Mouse (Mus musculus) liver, embryonic 13.5 days (tissue): Measurements from ENCODE around the gene Cend1. TPM values are rescaled to one million over a fixed set of nuclear protein-coding genes. Genes with fewer than 3 reads are reported as not detected.
A peak's percentile ranks its signal among the peaks of the same experiment; 100 is the strongest.

Experiments used
- ATAC-seq: fragments of 200-750 bp; cut with Nextera tagmentation; 2 replicates; pipeline ENCODE4 v1.8.0; 2017; ENCODE audit warnings: low read depth, mild to moderate bottlenecking, moderate number of reproducible peaks, moderate library complexity
- DNase-seq: peaks from one replicate; pipeline ENCODE4 v3.0.0; 2022
- H3K27ac ChIP-seq: fragments of 300-500 bp; sonication (generic); 2 replicates; pipeline ENCODE4 v1.5.1; 2015; ENCODE audit warnings: moderate library complexity, mild to moderate bottlenecking, inconsistent platforms
- H3K27me3 ChIP-seq: fragments of 300-500 bp; sonication (generic); 2 replicates; pipeline ENCODE4 v1.6.1; 2015; ENCODE audit warnings: mild to moderate bottlenecking, inconsistent platforms
- H3K36me3 ChIP-seq: fragments of 300-500 bp; sonication (generic); 2 replicates; pipeline ENCODE4 v1.6.1; 2015; ENCODE audit warnings: mild to moderate bottlenecking, inconsistent platforms
- H3K4me1 ChIP-seq: fragments of 300-500 bp; sonication (generic); replicated peaks from 2 replicates; pipeline ENCODE4 v1.6.1; 2015; ENCODE audit warnings: inconsistent platforms
- H3K4me2 ChIP-seq: fragments of 300-500 bp; sonication (generic); 2 replicates; pipeline ENCODE4 v1.6.1; 2015; ENCODE audit warnings: inconsistent platforms, mild to moderate bottlenecking, moderate library complexity
- H3K4me3 ChIP-seq: fragments of 300-500 bp; sonication (generic); replicated peaks from 2 replicates; pipeline ENCODE4 v1.5.1; 2015; ENCODE audit warnings: mild to moderate bottlenecking, inconsistent platforms
- H3K9ac ChIP-seq: fragments of 300-500 bp; sonication (generic); 2 replicates; pipeline ENCODE4 v1.6.1; 2015; ENCODE audit warnings: mild to moderate bottlenecking, inconsistent platforms
- H3K9me3 ChIP-seq: fragments of 300-500 bp; sonication (generic); replicated peaks from 2 replicates; pipeline ENCODE4 v1.6.1; 2016; ENCODE audit warnings: inconsistent platforms
- WGBS: fragments of 180-500 bp; shearing (Covaris S2); methylation state at CpG from one replicate; pipeline ENCODE4 v1.1.7; 2015; ENCODE audit not compliant: insufficient replicate concordance; 5-methylcytosine and 5-hydroxymethylcytosine counted together
- polyA plus RNA-seq: library from polyadenylated mRNA; unstranded; fragments of >200 nt; fragmentation: Nextera tagmentation; extraction: Ambion mirVana; gene quantifications from 2 replicates; pipeline ENCODE4 v1.2.1, GENCODE M21; 2015

Cend1 gene
- polyA plus RNA-seq, 1 experiment from 2014 or later = 0.14 TPM

- no peaks in the 10 kb centered on the region for H3K9me3 ChIP-seq
- H3K27me3 ChIP-seq = peaks cover 72% of the 10 kb centered on the region
- ATAC-seq (no peak), DNase-seq (no peak)
- H3K27ac ChIP-seq = no peak overlapping the region
- peaks cover 6% of the 10 kb centered on the region for H3K36me3 ChIP-seq
- peak overlapping the region; percentile 46 for H3K4me2 ChIP-seq
- H3K4me1 ChIP-seq = peaks cover 69% of the 10 kb centered on the region
- H3K4me3 ChIP-seq = peak overlapping the region; percentile 14
- WGBS = 13% methylated on average over 38 of the region's 38 CpGs
- H3K9ac ChIP-seq = peak overlapping the region; percentile 26; the same call in 1 of the 2 replicates
Observed at GRCm38 (mm10) chr7:141464603-141465201, 35.4 kb upstream of the Cend1 start.

- ATAC-seq (no peak), DNase-seq (no peak)
- 24% methylated on average over 12 of the region's 12 CpGs for WGBS
- H3K4me2 ChIP-seq = peak overlapping the region; percentile 46; the same call in 1 of the 2 replicates
- H3K36me3 ChIP-seq = no peaks in the 10 kb centered on the region
- H3K27ac ChIP-seq = no peak overlapping the region
- H3K27me3 ChIP-seq = peaks cover 78% of the 10 kb centered on the region
- peak overlapping the region; percentile 14; the same call in 1 of the 2 replicates for H3K4me3 ChIP-seq
- H3K9me3 ChIP-seq = no peaks in the 10 kb centered on the region
- peaks cover 62% of the 10 kb centered on the region for H3K4me1 ChIP-seq
- no peak overlapping the region for H3K9ac ChIP-seq
Observed at GRCm38 (mm10) chr7:141463824-141464602, 34.7 kb upstream of the Cend1 start.

DNA sequence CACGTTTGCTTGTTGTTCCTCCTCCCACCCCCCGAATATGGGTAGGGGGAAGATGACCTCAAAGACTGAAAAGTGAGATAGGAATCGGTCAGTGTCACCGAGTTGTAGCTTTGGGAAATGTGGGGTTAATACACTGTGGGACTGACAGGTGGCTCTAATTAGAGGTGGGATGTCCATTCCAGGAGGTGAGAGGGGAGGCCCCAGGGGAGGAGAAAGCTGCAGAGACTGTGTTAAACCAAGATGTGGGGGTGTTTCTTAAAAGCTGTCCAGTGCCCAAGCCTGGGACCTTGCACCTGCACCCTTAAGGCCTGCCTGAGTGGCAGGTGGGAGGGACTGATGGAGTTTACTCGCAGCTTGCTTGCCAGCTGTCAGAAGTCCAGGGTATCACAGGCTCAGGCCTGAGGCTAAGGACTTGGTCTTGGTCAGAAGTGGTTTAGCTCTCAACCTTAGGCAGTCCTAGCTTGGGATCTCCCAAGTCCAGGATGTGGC lies 33.1 kb upstream of the Cend1 start:
- H3K36me3 ChIP-seq = no peaks in the 10 kb centered on the region
- 17% methylated on average over 5 of the region's 5 CpGs for WGBS
- peak overlapping the region; percentile 54 for H3K4me3 ChIP-seq
- H3K27me3 ChIP-seq = peaks cover 83% of the 10 kb centered on the region
- H3K27ac ChIP-seq = no peak overlapping the region
- DNase-seq (no peak), ATAC-seq (no peak)
- peaks cover 55% of the 10 kb centered on the region for H3K4me1 ChIP-seq
- H3K9ac ChIP-seq = peak overlapping the region; percentile 64
- no peaks in the 10 kb centered on the region for H3K9me3 ChIP-seq
- peak overlapping the region; percentile 71; the same call in 1 of the 2 replicates for H3K4me2 ChIP-seq

- H3K4me2 ChIP-seq = peak overlapping the region; percentile 71
- ATAC-seq = no peak
- 2% methylated on average over 59 of the region's 59 CpGs for WGBS
- H3K27me3 ChIP-seq = peaks cover 82% of the 10 kb centered on the region
- no peak overlapping the region for H3K27ac ChIP-seq
- H3K9ac ChIP-seq = peak overlapping the region; percentile 64
- H3K4me1 ChIP-seq = peaks cover 50% of the 10 kb centered on the region
- peak overlapping the region; percentile 54 for H3K4me3 ChIP-seq
- H3K36me3 ChIP-seq = no peaks in the 10 kb centered on the region
- H3K9me3 ChIP-seq = no peaks in the 10 kb centered on the region
- DNase-seq = no peak
Observed at GRCm38 (mm10) chr7:141461521-141462332, 32.4 kb upstream of the Cend1 start.

DNA sequence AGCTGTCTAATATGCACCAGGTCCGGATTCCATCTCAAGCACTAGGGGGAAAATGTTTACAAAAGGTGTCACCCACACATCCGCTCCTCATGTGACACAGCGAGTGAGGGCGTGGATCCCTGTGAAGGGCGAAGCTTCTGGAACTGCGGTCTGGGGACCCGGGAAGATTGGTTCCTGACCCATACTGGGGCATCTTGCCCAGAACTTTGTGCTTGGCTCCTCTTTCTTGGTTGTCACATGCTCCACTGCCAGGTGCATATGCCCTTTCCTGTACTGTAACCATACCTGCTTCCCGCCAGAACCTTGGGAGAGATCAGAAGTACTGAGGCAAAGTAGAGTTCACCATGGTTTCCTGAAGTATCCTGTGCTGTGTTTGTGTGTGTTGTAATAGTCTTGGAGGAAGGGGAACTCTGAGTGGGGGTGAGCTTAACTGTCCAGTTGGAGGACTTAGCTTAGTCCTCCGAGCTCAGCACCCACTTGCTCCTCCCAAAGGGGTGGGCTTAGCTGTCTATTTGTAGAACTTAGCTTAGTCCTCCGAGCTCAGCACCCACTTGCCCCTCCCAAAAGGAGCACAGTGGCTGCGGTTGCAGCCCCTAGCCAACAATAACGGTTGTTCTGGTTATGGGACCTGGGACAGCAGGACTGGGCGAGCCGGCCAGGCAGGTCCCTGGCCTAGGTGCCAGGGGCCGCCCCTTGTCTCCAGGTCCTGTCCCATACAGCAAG lies 31.3 kb upstream of the Cend1 start, which contains the start of gene Cracr2b:
Cracr2b (plus strand) TSS at position 704 of the 723 bp plus-strand sequence.
- 55% methylated on average over 15 of the region's 15 CpGs for WGBS
- H3K4me3 ChIP-seq = peak within 1 kb of the TSS; percentile 54
- H3K9me3 ChIP-seq = no peaks in the 10 kb centered on the region
- no peak within 1 kb of the TSS for H3K27ac ChIP-seq
- H3K36me3 ChIP-seq = no peaks in the 10 kb centered on the region
- DNase-seq (no peak), ATAC-seq (no peak)
- peaks cover 52% of the 10 kb centered on the region for H3K4me1 ChIP-seq
- peak within 1 kb of the TSS; percentile 64 for H3K9ac ChIP-seq
- H3K27me3 ChIP-seq = peaks cover 70% of the 10 kb centered on the region
- H3K4me2 ChIP-seq = peak within 1 kb of the TSS; percentile 71

GRCm38 (mm10) chr7:141460001-141460390 lies 30.7 kb upstream of the Cend1 start:
- DNase-seq = no peak
- Histone ChIP-seq H3K36me3 (no peaks in the 10 kb centered on the region), H3K27ac (no peak overlapping the region), H3K9me3 (no peaks in the 10 kb centered on the region), H3K4me3 (no peak overlapping the region), H3K4me2 (no peak overlapping the region), H3K4me1 (peaks cover 47% of the 10 kb centered on the region), H3K9ac (no peak overlapping the region), H3K27me3 (peaks cover 65% of the 10 kb centered on the region)
- 60% methylated on average over 5 of the region's 5 CpGs for WGBS
- ATAC-seq = no peak

DNA sequence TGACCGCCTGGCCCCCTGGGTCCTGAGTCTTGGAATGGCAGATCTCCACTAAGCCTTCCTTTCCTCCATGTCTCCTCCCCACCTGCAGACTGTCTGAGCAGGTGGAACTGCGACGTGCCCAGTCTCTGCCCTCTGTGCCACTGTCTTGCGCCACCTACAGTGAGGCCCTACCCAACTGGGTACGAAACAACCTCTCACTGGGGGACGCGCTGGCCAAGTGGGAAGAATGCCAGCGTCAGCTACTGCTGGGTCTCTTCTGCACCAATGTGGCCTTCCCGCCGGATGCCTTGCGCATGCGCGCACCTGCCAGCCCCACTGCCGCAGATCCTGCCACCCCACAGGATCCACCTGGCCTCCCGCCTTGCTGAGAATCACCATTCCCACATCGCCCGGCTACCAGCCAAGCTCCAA lies 30.0 kb upstream of the Cend1 start:
- peaks cover 58% of the 10 kb centered on the region for H3K27me3 ChIP-seq
- H3K27ac ChIP-seq = no peak overlapping the region
- ATAC-seq (no peak), DNase-seq (no peak)
- H3K9ac ChIP-seq = no peak overlapping the region
- H3K9me3 ChIP-seq = no peaks in the 10 kb centered on the region
- H3K4me2 ChIP-seq = no peak overlapping the region
- peaks cover 45% of the 10 kb centered on the region for H3K4me1 ChIP-seq
- 86% methylated on average over 17 of the region's 17 CpGs for WGBS
- no peaks in the 10 kb centered on the region for H3K36me3 ChIP-seq
- H3K4me3 ChIP-seq = no peak overlapping the region

- no peaks in the 10 kb centered on the region for H3K9me3 ChIP-seq
- WGBS = 85% methylated on average over 11 of the region's 11 CpGs
Observed at GRCm38 (mm10) chr7:141458661-141459060, 29.4 kb upstream of the Cend1 start.

GRCm38 (mm10) chr7:141457986-141458660 lies 28.8 kb upstream of the Cend1 start:
- no peak for DNase-seq
- 70% methylated on average over 15 of the region's 15 CpGs for WGBS
- H3K4me3 ChIP-seq = no peak overlapping the region

More at GRCm38 (mm10) chr7:141458661-141459060, 29.4 kb upstream of the Cend1 start:
- no peak overlapping the region for H3K27ac ChIP-seq
- H3K4me1 ChIP-seq = peaks cover 47% of the 10 kb centered on the region
- H3K36me3 ChIP-seq = no peaks in the 10 kb centered on the region
- ATAC-seq = no peak
- H3K4me3 ChIP-seq = no peak overlapping the region
- DNase-seq = no peak
- H3K9ac ChIP-seq = no peak overlapping the region
- H3K27me3 ChIP-seq = peaks cover 51% of the 10 kb centered on the region
- H3K4me2 ChIP-seq = no peak overlapping the region

GRCm38 (mm10) chr7:141457236-141457635 lies 27.9 kb upstream of the Cend1 start:
- peaks cover 1% of the 10 kb centered on the region for H3K36me3 ChIP-seq
- no peak for ATAC-seq
- no peak overlapping the region for H3K27ac ChIP-seq
- no peak for DNase-seq
- WGBS = 85% methylated on average over 14 of the region's 14 CpGs
- H3K4me1 ChIP-seq = peaks cover 47% of the 10 kb centered on the region
- H3K4me3 ChIP-seq = no peak overlapping the region
- no peaks in the 10 kb centered on the region for H3K9me3 ChIP-seq
- H3K9ac ChIP-seq = no peak overlapping the region
- H3K4me2 ChIP-seq = no peak overlapping the region
- peaks cover 37% of the 10 kb centered on the region for H3K27me3 ChIP-seq

More at GRCm38 (mm10) chr7:141457986-141458660, 28.8 kb upstream of the Cend1 start:
- Histone ChIP-seq H3K36me3 (no peaks in the 10 kb centered on the region), H3K4me2 (no peak overlapping the region), H3K9me3 (no peaks in the 10 kb centered on the region), H3K4me1 (peaks cover 47% of the 10 kb centered on the region), H3K27me3 (peaks cover 46% of the 10 kb centered on the region), H3K9ac (no peak overlapping the region), H3K27ac (no peak overlapping the region)
- no peak for ATAC-seq
